Mouse (Mus musculus) stomach, postnatal 0 days (tissue): ENCODE measurements at regions not wholly inside any gene's neighbourhood (a gene's known extent, or its start where the extent isn't known, plus 50 kb on each side); places are given as distances from the start of the nearest gene placed in this dataset.

Source experiments
- CTCF ChIP-seq: IDR thresholded peaks from 2 replicates; pipeline ENCODE4 v1.5.1; 2016; ENCODE audit warnings: antibody characterized with exemption, low read depth, mild to moderate bottlenecking, moderate library complexity
- EP300 ChIP-seq: optimal IDR thresholded peaks from 2 replicates; pipeline ENCODE3; 2016; ENCODE audit warnings: antibody characterized with exemption

DNA sequence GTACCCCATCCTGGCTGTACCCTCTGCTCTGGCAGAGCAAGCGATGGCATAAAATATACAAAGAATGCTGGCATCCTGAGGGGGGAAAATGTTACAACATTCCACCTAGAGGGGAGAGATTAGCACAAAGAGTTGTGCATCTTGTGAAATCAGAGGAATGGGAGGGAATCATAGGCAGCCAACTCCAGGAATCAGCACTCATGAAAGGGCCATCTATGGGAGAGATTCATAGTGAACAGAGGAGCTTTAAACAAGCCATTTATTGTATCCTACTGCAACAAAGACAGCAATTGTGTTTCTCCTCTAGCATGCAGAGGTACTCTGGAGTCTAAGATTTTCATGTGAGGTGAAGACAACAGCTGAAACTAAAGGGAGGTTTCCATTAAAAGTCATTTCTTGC, 265.6 kb upstream of the Slitrk3 start:
- no peak for TF ChIP-seq CTCF
- TF ChIP-seq EP300 = no peak
